Mouse (Mus musculus) brain, embryonic 14.5 days (tissue): ENCODE measurements around the gene Ifna15. TPM values are rescaled to one million over a fixed set of nuclear protein-coding genes. Genes with fewer than 3 reads are reported as not detected.
"Not testable (repeated sequence)": the region's sequence is repeated elsewhere in the genome, so short reads cannot be mapped to it uniquely, and the experiment has no call there.

Experiments
- DNase-seq: peaks from one replicate; pipeline ENCODE4 v3.0.0-alpha.2; 2011; ENCODE audit warnings: low read depth
- CTCF ChIP-seq: fragments of 200-500 bp; IDR thresholded peaks from 2 replicates; pipeline ENCODE4 v1.5.1; 2012; ENCODE audit warnings: inconsistent platforms, mild to moderate bottlenecking, moderate library complexity, borderline replicate concordance; ENCODE audit not compliant: insufficient read depth, insufficient read length; ENCODE audit errors: extremely low read depth
- POLR2A ChIP-seq: fragments of 200-500 bp; IDR thresholded peaks from 2 replicates; pipeline ENCODE4 v1.6.1; 2012; ENCODE audit warnings: mild to moderate bottlenecking, inconsistent platforms, borderline replicate concordance; ENCODE audit not compliant: poor library complexity, insufficient read depth, insufficient read length, severe bottlenecking; ENCODE audit errors: extremely low read depth
- polyA plus RNA-seq: library from polyadenylated mRNA; depleted of rRNA; stranded (reverse); fragments of >200 nt; gene quantifications from 2 replicates; pipeline ENCODE4 v1.2.3, GENCODE M21; 2012; rRNA removed

The Ifna15 gene
- polyA plus RNA-seq = not detected in 2 replicates

- not testable (repeated sequence) for DNase-seq
Observed at GRCm38 (mm10) chr4:88558145-88558544, at the start of gene Ifna15. Ifna15 (minus strand) TSS chr4:88558245.

DNA sequence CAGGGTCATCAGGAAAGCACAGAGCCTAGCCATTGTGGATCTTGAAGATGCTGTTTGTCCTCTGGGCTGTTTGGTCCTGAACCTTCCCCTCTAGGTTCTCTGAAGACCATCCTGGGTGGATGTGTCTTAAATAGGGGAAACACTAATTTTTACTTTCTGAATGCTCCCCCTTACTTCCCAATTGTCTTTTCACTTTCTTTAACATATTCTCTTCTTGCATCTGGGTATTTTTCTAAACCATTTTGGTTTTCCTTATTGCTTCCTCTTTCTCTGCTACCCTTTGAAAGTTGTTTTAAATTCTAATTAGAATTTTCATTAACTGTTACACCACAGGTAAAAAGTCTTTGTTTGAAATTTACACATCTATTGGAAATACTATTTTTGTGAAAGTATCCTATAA is 45.2 kb upstream of the Ifna15 start, which contains the start of gene Ifna12:
Gene Ifna12 (minus strand): TSS at position 101 of the 400 bp plus-strand sequence.
- DNase-seq = no peak
- TF ChIP-seq CTCF (no peak), POLR2A (no peak)

DNA sequence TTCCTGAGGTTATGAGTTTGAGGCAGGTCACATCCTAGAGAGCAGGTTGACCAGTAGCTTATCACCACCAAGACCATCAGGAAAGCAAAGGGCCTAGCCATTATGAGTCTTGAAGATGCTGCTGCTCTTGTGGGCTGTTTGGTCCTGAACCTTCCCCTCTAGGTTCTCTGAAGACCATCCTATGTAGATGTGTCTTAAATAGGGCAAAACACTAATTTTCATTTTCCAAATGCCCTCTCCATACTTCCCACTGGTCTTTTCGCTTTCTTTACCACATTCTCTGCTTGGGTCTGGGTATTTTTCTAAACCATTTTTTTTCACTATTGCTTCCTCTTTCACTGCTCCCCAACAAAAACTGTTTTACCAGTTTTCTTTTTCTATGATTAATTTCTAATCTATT is 34.2 kb upstream of the Ifna15 start, which contains the start of gene Ifna9:
Gene Ifna9 (minus strand): TSS at position 101 of the 400 bp plus-strand sequence.
- DNase-seq = no peak
- no peak for TF ChIP-seq POLR2A
- no peak for TF ChIP-seq CTCF

DNA sequence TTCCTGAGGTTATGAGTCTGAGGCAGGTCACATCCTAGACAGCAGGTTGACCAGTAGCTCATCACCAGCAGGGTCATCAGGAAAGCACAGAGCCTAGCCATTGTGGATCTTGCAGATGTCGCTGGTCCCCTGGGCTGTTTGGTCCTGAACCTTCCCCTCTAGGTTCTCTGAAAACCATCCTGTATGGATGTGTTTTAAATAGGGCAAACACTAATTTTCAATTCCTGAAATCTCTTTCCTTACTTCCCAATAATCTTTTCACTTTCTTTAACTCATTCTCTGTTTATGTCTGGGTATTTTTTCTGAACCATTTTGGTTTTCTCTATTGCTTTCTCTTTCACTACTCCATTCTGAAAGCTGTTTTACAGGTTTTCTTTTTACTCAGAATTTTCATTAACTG is 13.7 kb upstream of the Ifna15 start, which contains the start of gene Ifna14:
Gene Ifna14 (minus strand): TSS at position 101 of the 400 bp plus-strand sequence.
- no peak for TF ChIP-seq POLR2A
- no peak for TF ChIP-seq CTCF
- no peak for DNase-seq

DNA sequence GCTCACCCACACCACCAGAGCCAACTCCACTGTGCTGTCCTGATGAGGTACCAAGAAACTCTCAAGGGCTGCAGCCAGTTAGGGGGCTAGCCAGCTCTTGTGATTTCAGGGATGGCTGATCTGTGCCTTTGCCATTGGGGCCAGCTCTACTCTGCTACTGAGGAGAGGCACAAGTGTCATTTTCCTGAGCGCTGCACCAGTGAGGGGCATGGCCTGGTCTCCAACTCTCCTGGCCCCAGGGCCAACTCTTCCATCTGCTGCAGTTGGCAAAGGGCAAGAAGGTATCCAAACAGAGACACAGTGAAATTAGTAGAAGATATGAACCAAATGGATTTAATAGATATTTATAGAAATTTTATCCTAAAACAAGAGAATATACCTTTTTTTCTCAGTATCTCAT is 3.7 kb upstream of the Ifna15 start:
- TF ChIP-seq POLR2A (no peak), CTCF (no peak)
- no peak for DNase-seq

- TF ChIP-seq CTCF = peak; percentile 74
- TF ChIP-seq POLR2A = no peak
Observed at GRCm38 (mm10) chr4:88550161-88550945, 7.7 kb downstream of the Ifna15 start.

GRCm38 (mm10) chr4:88547986-88548385 is 10.1 kb downstream of the Ifna15 start:
- no peak for DNase-seq

More at GRCm38 (mm10) chr4:88550161-88550945, 7.7 kb downstream of the Ifna15 start:
- DNase-seq = peak; percentile 82

DNA sequence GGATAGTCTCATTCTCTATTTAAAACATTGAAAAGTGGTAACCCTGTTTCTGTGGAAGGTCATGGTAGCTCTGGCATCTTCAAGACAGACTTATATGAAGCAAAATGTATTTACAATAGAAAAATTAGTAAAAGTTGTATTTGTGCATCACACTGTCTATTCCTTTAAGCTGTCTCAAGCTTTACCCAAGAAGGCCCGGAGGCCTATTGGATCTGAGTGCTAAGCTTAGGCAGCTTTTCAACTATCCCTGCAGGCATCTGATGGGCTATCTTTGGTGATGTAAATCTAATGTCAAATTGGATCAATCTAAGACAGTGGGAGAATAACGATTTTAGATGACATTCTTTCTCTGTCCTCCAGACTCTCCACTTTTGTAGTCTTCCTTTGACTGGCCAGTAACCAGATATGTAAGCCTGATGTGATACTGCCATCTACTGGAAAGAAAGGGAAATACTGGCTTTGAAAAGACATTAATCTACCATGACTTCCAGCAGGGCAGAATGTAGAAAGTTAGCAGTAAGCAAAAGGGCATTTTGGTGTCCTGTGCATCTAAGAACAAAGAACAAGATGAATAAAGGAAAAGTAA is 14.3 kb downstream of the Ifna15 start:
- DNase-seq = peak; percentile 89
- TF ChIP-seq POLR2A (no peak), CTCF (peak; percentile 56)

More at GRCm38 (mm10) chr4:88547986-88548385, 10.1 kb downstream of the Ifna15 start:
- no peak for TF ChIP-seq CTCF
- no peak for TF ChIP-seq POLR2A

DNA sequence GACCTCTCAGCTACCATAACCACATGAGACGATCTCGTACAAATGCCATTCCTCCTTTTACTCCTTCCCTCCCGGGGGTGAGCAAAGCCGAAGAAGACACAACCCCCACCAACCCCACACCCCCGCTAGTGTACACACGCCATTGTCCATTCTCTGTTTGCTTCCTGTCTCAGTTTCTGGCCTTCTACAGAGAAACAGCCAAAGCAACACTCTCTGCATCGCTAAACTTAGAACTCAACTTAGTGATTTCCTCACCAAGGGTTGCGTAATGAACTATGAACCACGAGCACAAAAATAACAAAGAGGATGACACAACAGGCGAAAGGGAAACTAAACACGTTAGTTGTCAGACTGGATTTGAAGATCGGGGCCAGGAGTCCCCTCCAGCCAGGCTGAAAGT is 20.7 kb downstream of the Ifna15 start:
- TF ChIP-seq CTCF (no peak), POLR2A (no peak)
- DNase-seq = no peak

DNA sequence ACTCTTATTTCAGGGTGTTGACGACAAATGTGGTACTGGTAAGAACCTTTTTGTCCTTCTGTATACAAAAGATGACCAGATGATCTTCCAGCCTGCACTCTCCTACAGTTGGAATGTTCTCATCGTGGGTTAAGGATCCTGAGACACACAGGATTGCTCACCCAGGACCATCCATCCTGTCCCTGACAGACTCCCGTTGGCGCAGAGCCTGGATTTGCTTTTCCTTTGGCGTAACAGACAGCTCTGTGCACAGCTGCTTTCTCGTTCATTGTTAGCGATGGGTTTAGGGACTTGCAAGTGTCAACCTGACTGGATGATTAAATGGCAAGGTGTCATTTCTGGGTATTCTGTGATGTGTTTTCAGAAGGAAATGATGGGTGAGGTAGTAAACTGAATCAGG is 21.4 kb downstream of the Ifna15 start:
- DNase-seq = peak; percentile 40
- no peak for TF ChIP-seq POLR2A

GRCm38 (mm10) chr4:88535742-88536141 is 22.3 kb downstream of the Ifna15 start:
- DNase-seq = no peak
- TF ChIP-seq POLR2A (no peak), CTCF (no peak)

DNA sequence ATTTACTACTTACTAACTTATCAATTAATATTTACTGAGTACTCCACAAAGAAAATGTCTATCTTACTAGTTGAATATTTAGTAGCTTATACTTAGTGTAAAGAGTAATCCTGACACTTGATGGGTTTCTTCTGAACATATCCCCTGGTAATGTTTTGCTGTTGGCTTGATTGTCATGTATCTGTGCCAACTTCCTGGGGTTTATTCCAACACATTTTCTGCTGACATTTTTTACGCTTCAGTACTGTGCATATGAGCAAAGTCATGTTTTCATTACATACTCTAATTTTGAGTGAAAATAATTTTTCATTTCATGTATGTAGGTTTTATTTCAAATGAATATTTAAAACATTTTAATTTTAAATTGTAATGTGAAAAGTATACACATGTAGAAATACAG is 23.1 kb downstream of the Ifna15 start:
- no peak for TF ChIP-seq CTCF
- no peak for TF ChIP-seq POLR2A
- peak; percentile 66 for DNase-seq

DNA sequence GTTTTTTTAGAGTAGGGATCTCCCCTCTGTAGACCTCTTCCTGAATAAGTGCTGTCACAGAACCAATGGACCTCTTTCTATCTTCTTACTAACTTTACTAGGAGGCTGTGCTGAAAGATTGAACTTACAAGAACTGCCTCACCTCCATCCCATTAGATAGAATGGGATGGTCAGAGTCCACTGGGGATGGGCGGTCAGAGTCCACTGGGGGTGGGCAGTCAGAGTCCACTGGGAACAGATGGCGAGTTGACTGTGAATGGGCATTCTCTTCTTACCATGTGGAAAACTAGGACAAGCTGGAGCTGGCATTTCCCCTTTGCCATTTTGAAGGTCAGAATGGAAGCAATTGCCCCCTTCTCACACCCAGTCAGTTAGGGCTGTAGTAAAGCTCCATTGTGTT is 24.5 kb downstream of the Ifna15 start:
- TF ChIP-seq CTCF (no peak), POLR2A (no peak)
- DNase-seq = no peak
